Mouse (Mus musculus) kidney, adult 2 months (tissue): Measurements from ENCODE around the gene 1700017D01Rik.

Experiments used
- CTCF ChIP-seq: fragments of 200-500 bp; conservative IDR thresholded peaks from 2 replicates; pipeline ENCODE4 v1.5.1; 2011; ENCODE audit warnings: low read depth, mild to moderate bottlenecking, control low read depth, low read length, moderate library complexity, mixed read lengths; ENCODE audit not compliant: insufficient read depth, insufficient read length
- POLR2A ChIP-seq: fragments of 200-500 bp; IDR thresholded peaks from one replicate; pipeline ENCODE4 v1.6.1; 2011; ENCODE audit warnings: low read depth, low read length, control low read depth

GRCm38 (mm10) chr19:11065202-11065875 is 65.3 kb downstream of the 1700017D01Rik start:
- TF ChIP-seq CTCF, result no peak
- no peak for TF ChIP-seq POLR2A
